Mouse (Mus musculus) heart, adult 11 months (tissue): Measurements from ENCODE around the gene Camkk2.

ENCODE experiments used
- DNase-seq: peaks from one replicate; pipeline ENCODE4 v3.0.0; 2022

Camkk2 gene

DNA sequence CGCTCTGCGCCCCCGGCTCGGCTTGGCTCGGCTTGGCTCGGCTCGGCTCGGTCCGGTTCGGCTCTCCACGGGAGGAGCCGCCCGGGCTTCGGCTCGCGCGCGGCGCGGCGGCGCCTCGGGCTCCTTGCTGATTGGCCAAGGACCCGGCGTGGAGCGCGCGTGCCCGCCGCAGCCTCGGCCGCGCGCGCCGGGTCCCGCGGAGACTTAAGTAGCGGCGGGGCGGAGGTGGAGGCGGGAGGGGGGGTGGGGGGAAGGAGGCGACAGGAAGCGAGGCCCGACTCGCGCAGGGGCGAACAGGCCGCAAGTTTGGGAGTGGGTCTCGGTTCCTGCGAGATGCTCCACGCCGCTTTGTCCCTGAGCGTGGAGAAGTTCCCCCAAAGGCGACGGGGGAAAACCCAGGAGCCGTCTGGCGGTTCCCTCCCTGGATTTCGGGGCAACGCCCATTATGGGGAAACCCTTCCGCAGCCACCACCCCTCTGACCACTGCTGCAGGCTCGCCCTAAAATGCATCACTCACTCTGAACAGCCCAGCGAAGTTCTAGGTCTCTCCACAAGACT is at the start of gene Camkk2:
Gene Camkk2 (minus strand): TSS at position 133 of the 558 bp plus-strand sequence.
- peak; percentile 99 for DNase-seq

DNA sequence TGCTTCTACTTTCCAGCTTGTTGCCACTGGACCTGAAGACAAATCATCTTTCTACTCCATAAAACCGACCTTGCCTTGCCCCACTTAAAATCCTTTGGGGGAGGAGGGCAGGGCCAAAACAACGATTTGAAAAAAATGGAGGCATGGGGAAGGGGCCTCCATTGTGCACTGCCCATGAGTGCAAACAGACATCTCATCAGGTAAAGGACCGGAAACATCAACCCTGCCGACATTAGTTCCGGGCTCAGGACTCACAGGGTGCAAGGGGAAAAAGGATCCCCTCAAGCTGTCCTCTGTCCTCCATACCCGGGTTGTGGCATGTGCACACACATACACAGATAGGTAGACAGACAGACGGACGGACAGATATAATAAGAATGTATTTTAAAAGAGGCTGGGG is 45.9 kb upstream of the Camkk2 start:
- peak; percentile 56 for DNase-seq

GRCm38 (mm10) chr5:122824450-122824849 is 45.2 kb upstream of the Camkk2 start:
- DNase-seq, result peak; percentile 52

DNA sequence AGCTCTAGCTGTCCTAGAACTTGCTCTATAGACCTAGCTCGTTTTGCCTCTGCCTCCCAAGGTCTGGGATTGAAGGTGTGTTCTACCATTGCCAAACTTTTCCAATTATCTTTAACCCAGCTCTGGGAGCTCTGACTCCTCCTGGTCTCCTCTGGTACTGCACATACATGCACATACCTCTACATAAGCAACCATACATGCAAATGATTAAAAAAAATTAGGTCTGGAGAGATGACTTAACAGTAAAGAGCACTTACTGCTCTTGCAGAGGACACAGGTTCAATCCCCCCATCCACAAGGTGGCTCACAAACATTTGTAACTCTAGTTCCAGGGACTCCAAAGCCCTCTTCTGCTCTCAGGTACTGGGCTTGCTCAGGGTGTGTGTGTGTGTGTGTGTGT is 44.8 kb upstream of the Camkk2 start:
- peak; percentile 65 for DNase-seq

GRCm38 (mm10) chr5:122822441-122822840 is 43.2 kb upstream of the Camkk2 start:
- DNase-seq, result peak; percentile 36

- DNase-seq, result no peak
Measured at GRCm38 (mm10) chr5:122821524-122821885, 42.3 kb upstream of the Camkk2 start.

GRCm38 (mm10) chr5:122820777-122821523 is 41.7 kb upstream of the Camkk2 start, which contains the start of gene Anapc5:
TSS of gene Anapc5 (minus strand) at chr5:122821339.
- DNase-seq, result peak; percentile 100

- peak; percentile 74 for DNase-seq
Measured at GRCm38 (mm10) chr5:122812699-122813098, 33.5 kb upstream of the Camkk2 start.

DNA sequence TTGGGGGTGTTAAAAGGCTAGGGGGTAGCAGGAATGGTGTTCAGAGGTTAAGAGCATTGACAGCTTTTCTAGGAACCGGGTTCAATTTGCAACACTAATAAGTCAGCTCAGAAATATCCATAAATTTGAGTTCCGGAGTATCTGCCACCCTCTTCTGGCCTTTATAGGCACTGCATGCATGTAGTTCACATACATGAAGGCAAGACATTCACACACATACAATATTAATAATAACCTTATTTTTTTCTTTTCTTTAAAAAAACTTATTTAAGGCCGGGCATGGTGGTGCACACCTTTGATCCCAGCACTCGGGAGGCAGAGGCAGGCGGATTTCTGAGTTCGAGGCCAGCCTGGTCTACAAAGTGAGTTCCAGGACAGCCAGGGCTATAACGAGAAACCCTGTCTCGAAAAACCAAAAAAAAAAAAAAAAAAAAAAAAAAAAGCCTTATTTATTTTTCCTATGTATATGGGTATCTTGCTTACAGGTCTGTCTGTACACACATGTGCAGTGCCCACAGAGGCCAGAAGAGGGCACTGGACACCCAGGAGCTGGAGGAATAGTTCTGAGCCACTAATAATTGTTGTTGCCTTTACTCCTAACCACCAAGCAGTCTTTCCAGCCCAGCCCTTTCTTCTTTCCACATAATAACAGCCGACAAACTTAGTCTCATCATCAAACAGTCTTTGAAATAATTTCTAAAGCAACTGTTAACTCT is 32.3 kb upstream of the Camkk2 start:
- peak; percentile 92 for DNase-seq

DNA sequence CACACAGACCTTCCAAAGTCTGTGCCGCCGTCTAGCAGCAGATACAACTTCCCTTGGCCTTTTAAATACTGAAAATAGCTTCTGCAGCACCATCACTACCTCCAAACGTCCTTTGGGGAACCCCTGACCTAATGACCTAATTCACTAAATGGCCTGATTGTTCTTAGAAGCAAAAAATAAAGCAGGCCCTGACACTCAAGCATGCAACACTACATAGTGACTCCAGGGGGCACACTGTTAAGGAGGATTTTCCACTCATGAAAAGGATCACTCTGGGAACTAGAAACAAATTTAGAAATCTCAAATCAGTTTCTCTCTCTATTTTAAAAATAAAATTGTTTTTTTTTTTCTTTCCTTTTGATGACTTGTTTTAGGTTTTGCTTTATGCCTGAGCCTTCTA is 26.3 kb upstream of the Camkk2 start:
- DNase-seq, result no peak

- no peak for DNase-seq
Measured at GRCm38 (mm10) chr5:122802706-122803105, 23.5 kb upstream of the Camkk2 start.

DNA sequence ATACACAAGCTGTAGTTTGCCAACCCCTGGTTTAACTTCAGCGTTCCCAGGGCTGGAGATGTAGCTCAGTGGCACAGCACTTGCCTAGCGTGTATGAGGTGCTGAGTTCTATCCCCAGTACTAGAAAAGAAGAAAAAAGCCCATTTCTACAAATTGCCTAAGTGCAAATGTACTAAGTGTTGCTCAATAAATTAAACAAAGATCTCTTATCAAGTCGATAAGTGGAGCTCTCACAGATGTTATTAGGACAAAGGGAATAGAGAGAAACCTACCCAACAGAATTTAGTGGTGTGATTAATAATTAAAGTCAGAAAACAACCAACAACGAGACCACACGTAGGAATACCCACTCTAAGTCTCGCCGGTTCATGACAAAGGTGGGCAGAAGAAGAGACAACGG is 22.5 kb upstream of the Camkk2 start:
- DNase-seq, result no peak

DNA sequence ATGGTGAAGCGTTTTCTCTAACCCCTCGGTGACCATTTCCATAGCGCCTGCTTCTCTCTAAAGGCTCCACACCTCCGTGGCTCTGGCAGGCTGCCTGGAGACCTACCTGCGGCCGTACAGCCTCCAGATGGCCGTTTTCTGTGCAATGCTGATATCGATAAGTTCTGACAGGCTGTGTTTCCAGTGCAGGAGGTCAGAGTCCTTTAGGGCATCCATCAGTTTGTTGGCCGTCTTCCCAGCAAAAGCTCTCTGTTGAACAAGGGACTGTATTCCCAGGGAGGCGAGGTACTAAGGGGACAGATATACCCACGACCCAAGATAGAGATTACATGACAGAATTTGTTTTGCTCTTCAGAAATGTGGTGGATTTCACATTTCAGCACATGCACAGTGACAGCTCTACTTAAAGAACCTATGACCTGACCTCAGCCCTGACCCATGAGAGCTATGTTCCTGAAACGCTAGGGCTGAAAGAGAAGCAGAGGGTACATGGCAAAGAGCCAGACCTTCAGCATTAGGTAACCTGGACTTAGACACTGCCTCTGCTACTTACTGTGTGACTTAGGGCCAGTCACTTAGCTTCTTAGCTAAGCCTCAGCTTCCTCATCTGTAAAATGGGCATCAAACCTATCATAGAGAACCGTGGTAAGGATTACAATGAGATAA is 21.3 kb upstream of the Camkk2 start:
- no peak for DNase-seq

GRCm38 (mm10) chr5:122799379-122800344 is 20.5 kb upstream of the Camkk2 start:
- peak; percentile 90 for DNase-seq

- peak; percentile 96 for DNase-seq
Measured at GRCm38 (mm10) chr5:122798557-122799378, 19.6 kb upstream of the Camkk2 start.

DNA sequence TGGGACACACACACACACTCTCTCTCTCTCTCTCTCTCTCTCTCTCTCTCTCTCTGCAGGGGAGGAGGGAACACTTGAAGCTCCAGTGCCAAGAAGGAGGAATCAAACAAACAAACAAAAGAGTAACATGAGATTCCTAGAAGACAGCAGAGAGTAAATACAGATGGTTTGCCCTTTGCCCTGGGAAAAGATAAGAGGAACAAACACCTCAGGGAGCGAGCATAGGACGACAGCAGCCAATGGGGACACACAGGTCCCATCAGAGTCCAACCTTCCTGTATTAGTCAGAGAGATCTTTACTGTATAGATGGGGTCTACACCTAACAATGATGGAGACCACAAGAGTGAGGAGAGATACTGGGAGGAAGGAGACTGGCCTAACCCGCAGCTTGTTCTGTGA is 18.7 kb upstream of the Camkk2 start:
- DNase-seq, result no peak

DNA sequence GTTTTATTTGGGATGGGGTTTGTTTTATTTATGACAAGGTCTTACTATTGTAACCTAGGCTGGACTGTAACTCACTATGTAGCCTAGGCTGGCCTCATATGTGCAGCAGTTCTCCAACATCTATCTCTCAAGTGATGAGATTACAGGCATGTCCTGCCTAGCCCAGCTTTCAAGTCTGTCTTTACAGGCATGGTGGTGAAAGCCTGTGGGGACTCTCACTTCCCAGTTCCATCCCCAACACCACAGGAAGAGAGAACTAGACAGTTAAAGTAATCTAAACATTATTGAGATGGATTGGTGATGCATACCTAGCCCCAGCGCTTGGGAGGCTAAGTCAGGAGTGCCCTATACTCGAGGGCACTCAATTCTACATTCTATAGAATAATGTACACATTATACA is 9.5 kb upstream of the Camkk2 start:
- DNase-seq, result no peak

DNA sequence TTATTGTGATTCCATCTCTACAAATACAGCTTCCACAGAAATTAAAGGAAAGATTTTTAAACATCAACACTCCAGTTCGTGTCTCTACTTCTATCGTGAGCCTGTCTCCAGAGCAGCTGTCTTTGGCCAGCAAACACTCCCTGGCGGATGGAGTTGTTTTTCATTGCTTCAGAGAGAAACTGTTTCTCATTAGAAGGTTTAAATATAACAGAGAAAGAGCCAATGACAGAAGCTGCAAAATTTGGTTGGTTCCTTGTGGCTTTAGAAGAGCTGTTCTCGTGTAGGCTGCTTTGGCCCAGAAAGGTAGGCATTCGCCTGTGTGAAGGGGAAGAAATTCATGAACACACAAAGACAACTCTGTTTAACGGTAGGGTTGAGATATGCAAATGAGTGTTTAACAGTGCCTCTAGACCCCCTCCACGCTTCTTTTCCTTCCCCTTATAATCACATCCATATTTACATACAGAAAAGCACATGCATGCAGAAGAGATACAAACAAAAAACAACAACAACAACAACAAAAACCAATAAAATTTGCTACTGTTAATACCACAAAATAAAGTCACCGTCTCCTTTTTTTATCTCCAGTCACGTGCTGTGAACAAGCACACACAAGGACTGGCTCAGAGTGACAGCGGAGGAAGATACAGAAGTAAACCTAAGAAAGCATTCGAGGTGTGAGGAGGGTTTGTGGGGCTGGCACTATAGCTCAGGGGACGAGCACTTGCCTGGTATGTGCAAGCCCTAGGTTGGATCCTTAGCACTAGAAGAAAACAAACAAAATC is 7.0 kb upstream of the Camkk2 start:
- DNase-seq, result no peak

DNA sequence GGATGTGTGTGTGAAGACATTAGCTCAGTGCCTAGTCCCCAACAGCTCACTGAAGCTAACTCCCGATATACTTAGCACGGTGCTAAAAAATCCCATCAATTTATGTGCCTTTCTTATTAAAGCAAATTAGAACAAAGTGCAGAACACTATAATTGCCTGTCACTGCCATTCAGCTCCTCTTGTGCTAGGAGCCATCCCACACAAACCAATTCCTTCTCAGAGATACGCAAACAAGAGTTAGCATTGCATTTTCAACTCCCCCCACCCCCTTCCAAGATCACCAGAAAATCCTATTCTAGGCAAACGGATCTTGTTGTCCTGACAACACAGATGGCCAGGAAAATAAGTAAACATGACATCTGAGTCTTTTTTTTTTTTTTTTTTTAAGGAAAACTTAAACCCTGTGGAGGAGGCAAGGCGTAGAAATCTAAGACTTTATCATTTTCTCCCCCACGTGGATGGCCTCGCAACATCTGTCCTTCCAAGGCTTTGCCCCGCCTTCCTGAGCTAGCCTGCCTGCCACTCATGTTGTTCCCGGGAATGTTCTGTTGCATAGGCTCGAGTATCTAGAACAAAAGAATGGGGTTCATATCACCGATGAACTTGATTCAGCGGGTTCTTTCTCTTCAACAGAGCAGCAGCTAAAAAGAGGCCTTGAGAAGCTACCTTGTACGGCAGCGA is 4.7 kb upstream of the Camkk2 start:
- DNase-seq, result no peak

DNA sequence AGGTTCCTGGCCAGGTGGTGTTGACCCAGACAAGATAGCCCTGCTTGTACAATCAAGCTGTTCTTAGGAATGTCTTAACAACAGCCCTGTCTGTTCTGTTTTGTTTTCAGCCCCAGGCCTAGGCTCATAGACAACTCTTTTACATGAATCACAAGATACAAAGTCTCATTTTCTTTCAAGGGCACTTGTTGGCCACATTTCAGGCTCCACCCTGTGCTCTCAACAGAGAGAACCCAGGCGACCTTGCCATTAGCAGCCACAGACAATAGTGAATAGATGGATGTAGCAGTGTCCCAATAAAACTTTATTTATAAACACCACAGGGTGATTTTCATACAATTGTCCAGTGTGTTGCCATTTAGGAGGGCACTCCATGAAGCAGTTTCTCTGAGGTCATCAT is 2.9 kb upstream of the Camkk2 start:
- DNase-seq, result no peak
